ENCODE assay signal across 33 mouse cellular contexts in the genomic region with DNA sequence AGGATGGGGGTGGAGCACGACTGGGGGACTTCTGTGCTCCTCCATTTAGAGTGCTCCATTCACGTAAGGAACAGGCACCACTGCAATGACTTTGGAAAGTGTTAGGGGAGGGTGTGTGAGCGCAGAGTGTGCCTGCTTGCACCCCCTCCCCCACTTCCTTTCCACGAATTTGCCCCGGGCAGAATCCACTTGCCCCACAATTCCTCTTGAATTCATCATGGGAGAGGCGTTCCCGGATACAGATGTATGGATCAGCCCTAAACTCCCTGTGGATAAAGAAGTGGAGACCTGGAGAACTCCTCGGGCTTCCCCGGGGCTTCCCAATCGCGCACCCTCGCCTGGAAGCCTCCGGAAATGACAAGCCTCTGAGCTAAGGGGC. TPM values are rescaled to one million over a fixed set of nuclear protein-coding genes. Genes with fewer than 3 reads are reported as not detected.
DNase-seq lines count a peak whose midpoint lies in the region; ATAC-seq and TF ChIP-seq lines count a peak whose summit lies in the region.
"Had no signal": no experiment of that assay in that cellular context is flagged by ENCODE, and none has a peak within 500 bp of the region (broad histone marks: within the 10 kb centered on the region; RNA-seq: fewer than 3 reads in every experiment).

No protein-coding gene starts in this region.

- H3K36me3 ChIP-seq in heart, embryonic 12.5 days = no peaks in the 10 kb centered on the region
- H3K36me3 ChIP-seq in intestine, embryonic 15.5 days = no peaks in the 10 kb centered on the region
- H3K36me3 ChIP-seq in intestine, postnatal 0 days (ENCODE audit: control insufficient read depth, insufficient read depth) = no peaks in the 10 kb centered on the region
- no peaks in the 10 kb centered on the region for H3K36me3 ChIP-seq in midbrain, embryonic 11.5 days (ENCODE audit: control insufficient read depth, insufficient read depth, low read length)
- H3K36me3 ChIP-seq in midbrain, embryonic 14.5 days (ENCODE audit: control insufficient read depth, insufficient read depth, low read length) = no peaks in the 10 kb centered on the region
- H3K36me3 ChIP-seq in thymus, adult 2 months (ENCODE audit: control insufficient read depth, insufficient read depth, low read length) = no peaks in the 10 kb centered on the region
- H3K36me3 ChIP-seq: embryonic facial prominence, embryonic 12.5 days; G1E; hindbrain, embryonic 10.5 days; liver, embryonic 12.5 days had no signal

- no peak overlapping the region for H3K27ac ChIP-seq in heart, embryonic 12.5 days (ENCODE audit: poor library complexity, severe bottlenecking)
- H3K27ac ChIP-seq in intestine, embryonic 15.5 days = no peak overlapping the region
- no peak overlapping the region for H3K27ac ChIP-seq in intestine, postnatal 0 days (ENCODE audit: low read depth, low read length)
- no peak overlapping the region for H3K27ac ChIP-seq in midbrain, embryonic 11.5 days (ENCODE audit: low read depth, low read length)
- H3K27ac ChIP-seq in midbrain, embryonic 14.5 days (replicated peaks; ENCODE audit: low read depth, low read length) = no peak overlapping the region
- no peak overlapping the region for H3K27ac ChIP-seq in thymus, adult 2 months (ENCODE audit: control insufficient read depth, insufficient read depth, low read length)
- H3K27ac ChIP-seq: embryonic facial prominence, embryonic 12.5 days; forebrain, embryonic 13.5 days; gastrocnemius, adult 2 months; hindbrain, embryonic 10.5 days; liver, embryonic 12.5 days had no signal

- TF ChIP-seq CTCF in intestine, postnatal 0 days (IDR thresholded peaks at IDR 0.05; ENCODE audit: low read depth) = no peak
- TF ChIP-seq CTCF in thymus, adult 2 months (IDR thresholded peaks at IDR 0.05; ENCODE audit: borderline replicate concordance, control insufficient read depth, extremely low read depth, insufficient read depth, low read length, poor library complexity) = no peak

- no peaks in the 10 kb centered on the region for H3K9me3 ChIP-seq in heart, embryonic 12.5 days (replicated peaks)
- H3K9me3 ChIP-seq in intestine, embryonic 15.5 days = no peaks in the 10 kb centered on the region
- H3K9me3 ChIP-seq in intestine, postnatal 0 days (ENCODE audit: control insufficient read depth) = no peaks in the 10 kb centered on the region
- peaks cover 2% of the 10 kb centered on the region; the same call in 1 of the 2 replicates for H3K9me3 ChIP-seq in midbrain, embryonic 11.5 days (ENCODE audit: control insufficient read depth, low read length)
- no peaks in the 10 kb centered on the region for H3K9me3 ChIP-seq in midbrain, embryonic 14.5 days (ENCODE audit: control insufficient read depth, low read length)
- H3K9me3 ChIP-seq: embryonic facial prominence, embryonic 12.5 days; forebrain, embryonic 13.5 days; G1E; liver, embryonic 12.5 days had no signal

- ATAC-seq in heart, embryonic 12.5 days (ENCODE audit: insufficient number of reproducible peaks, low FRiP score) = no peak
- no peak for ATAC-seq in intestine, embryonic 15.5 days
- no peak for ATAC-seq in intestine, postnatal 0 days
- no peak for ATAC-seq in midbrain, embryonic 11.5 days (ENCODE audit: low FRiP score)
- no peak for ATAC-seq in midbrain, embryonic 14.5 days (ENCODE audit: low FRiP score, low TSS enrichment)
- ATAC-seq: activated CD4-positive, CD25-positive, alpha-beta regulatory T cell, adult 4 months; forebrain, embryonic 13.5 days; liver, embryonic 12.5 days; midbrain, embryonic 16.5 days; Patski had no signal

- no peak overlapping the region for H3K9ac ChIP-seq in heart, embryonic 12.5 days
- no peak overlapping the region for H3K9ac ChIP-seq in intestine, embryonic 15.5 days
- no peak overlapping the region for H3K9ac ChIP-seq in intestine, postnatal 0 days (ENCODE audit: low read depth, low read length)
- no peak overlapping the region for H3K9ac ChIP-seq in midbrain, embryonic 11.5 days (ENCODE audit: low read length)
- no peak overlapping the region for H3K9ac ChIP-seq in midbrain, embryonic 14.5 days (replicated peaks; ENCODE audit: low read length)
- H3K9ac ChIP-seq: embryonic facial prominence, embryonic 12.5 days; forebrain, embryonic 13.5 days; liver, embryonic 12.5 days had no signal

- DNase-seq in heart, adult 18-20 months = no peak
- DNase-seq in midbrain, embryonic 11.5 days (ENCODE audit: low spot score, missing footprints) = peak; percentile 89
- DNase-seq in midbrain, embryonic 14.5 days = no peak
- DNase-seq in thymus, adult 2 months = no peak
- no peak for DNase-seq in right cerebral cortex, postnatal 10 days (ENCODE audit: low spot score in 2 of 2)
- DNase-seq: adrenal gland, adult 8-10 months; cerebellum, adult 11-12 months; cerebellum, postnatal 10 days; gastrocnemius, adult 2 months; kidney, adult 18-20 months; kidney, postnatal 10 days; left cerebral cortex, postnatal 4 days; lung, adult 18-20 months; lung, postnatal 14 days; thymus, adult 18-20 months had no signal

- peaks cover 87% of the 10 kb centered on the region for H3K27me3 ChIP-seq in heart, embryonic 12.5 days (replicated peaks)
- H3K27me3 ChIP-seq in intestine, embryonic 15.5 days (replicated peaks) = peaks cover 65% of the 10 kb centered on the region
- H3K27me3 ChIP-seq in intestine, postnatal 0 days (replicated peaks; ENCODE audit: control insufficient read depth, insufficient read depth, low read length) = peaks cover 71% of the 10 kb centered on the region
- H3K27me3 ChIP-seq in midbrain, embryonic 11.5 days (ENCODE audit: control insufficient read depth, insufficient read depth, low read length) = peaks cover 84% of the 10 kb centered on the region
- H3K27me3 ChIP-seq in midbrain, embryonic 14.5 days (ENCODE audit: control insufficient read depth, insufficient read depth, low read length) = peaks cover 86% of the 10 kb centered on the region
- peaks cover 37% of the 10 kb centered on the region for H3K27me3 ChIP-seq in thymus, adult 2 months (ENCODE audit: control insufficient read depth, insufficient read depth, low read length)

- H3K4me3 ChIP-seq in heart, embryonic 12.5 days = no peak overlapping the region
- no peak overlapping the region; the same call in 1 of the 2 replicates for H3K4me3 ChIP-seq in intestine, embryonic 15.5 days (replicated peaks)
- no peak overlapping the region for H3K4me3 ChIP-seq in intestine, postnatal 0 days (ENCODE audit: low read depth, low read length)
- H3K4me3 ChIP-seq in midbrain, embryonic 11.5 days (ENCODE audit: low read depth, low read length) = no peak overlapping the region
- H3K4me3 ChIP-seq in midbrain, embryonic 14.5 days (replicated peaks; ENCODE audit: low read depth, low read length) = no peak overlapping the region
- no peak overlapping the region for H3K4me3 ChIP-seq in thymus, adult 2 months (ENCODE audit: control insufficient read depth, insufficient read depth, low read length)
- H3K4me3 ChIP-seq: embryonic facial prominence, embryonic 12.5 days; forebrain, embryonic 13.5 days; gastrocnemius, adult 2 months; hindbrain, embryonic 10.5 days; liver, embryonic 12.5 days had no signal

- no peak for TF ChIP-seq POLR2A in thymus, adult 2 months (IDR thresholded peaks at IDR 0.05; ENCODE audit: control insufficient read depth, extremely low read depth, insufficient read depth, low read length, poor library complexity)

- H3K4me2 ChIP-seq in heart, embryonic 12.5 days = peak overlapping the region; percentile 19; the same call in 1 of the 2 replicates
- 0 out of 2 replicates have a peak overlapping the region, but pooled peaks have one; percentile 14 for H3K4me2 ChIP-seq in intestine, embryonic 15.5 days (replicated peaks)
- no peak overlapping the region for H3K4me2 ChIP-seq in intestine, postnatal 0 days (replicated peaks; ENCODE audit: low read depth)
- no peak overlapping the region for H3K4me2 ChIP-seq in midbrain, embryonic 11.5 days
- no peak overlapping the region for H3K4me2 ChIP-seq in midbrain, embryonic 14.5 days (ENCODE audit: low read length)
- H3K4me2 ChIP-seq: embryonic facial prominence, embryonic 12.5 days; forebrain, embryonic 13.5 days; liver, embryonic 12.5 days had no signal

- under 1% methylated on average over 13 of the region's 13 CpGs for WGBS in heart, embryonic 12.5 days
- WGBS in intestine, embryonic 15.5 days = 6% methylated on average over 13 of the region's 13 CpGs
- 9% methylated on average over 13 of the region's 13 CpGs for WGBS in intestine, postnatal 0 days
- WGBS in midbrain, embryonic 11.5 days = under 1% methylated on average over 13 of the region's 13 CpGs
- under 1% methylated on average over 13 of the region's 13 CpGs for WGBS in midbrain, embryonic 14.5 days
- 5% methylated on average over 13 of the region's 13 CpGs for WGBS in thymus, adult 2 months

- peaks cover 9% of the 10 kb centered on the region; the same call in 1 of the 2 replicates for H3K4me1 ChIP-seq in heart, embryonic 12.5 days (replicated peaks)
- 0 out of 2 replicates have a peak, but pooled peaks cover 4% of the 10 kb centered on the region for H3K4me1 ChIP-seq in intestine, embryonic 15.5 days (replicated peaks)
- no peaks in the 10 kb centered on the region for H3K4me1 ChIP-seq in intestine, postnatal 0 days (replicated peaks; ENCODE audit: control insufficient read depth, insufficient read depth, low read length)
- H3K4me1 ChIP-seq in midbrain, embryonic 11.5 days (ENCODE audit: control insufficient read depth, insufficient read depth, low read length) = no peaks in the 10 kb centered on the region
- no peaks in the 10 kb centered on the region for H3K4me1 ChIP-seq in midbrain, embryonic 14.5 days (ENCODE audit: control insufficient read depth, insufficient read depth, low read length)
- H3K4me1 ChIP-seq in thymus, adult 2 months (replicated peaks; ENCODE audit: control insufficient read depth, insufficient read depth, low read length) = no peaks in the 10 kb centered on the region
- H3K4me1 ChIP-seq: embryonic facial prominence, embryonic 12.5 days; forebrain, embryonic 13.5 days; hindbrain, embryonic 10.5 days; liver, embryonic 12.5 days had no signal

RNA-seq across cellular contexts. Expression of a gene that starts 7.8 kb away (rescaled TPM):
- not detected in 2 replicates for polyA plus RNA-seq in heart, embryonic 12.5 days (2016; fragmentation: Nextera tagmentation; extraction: Ambion mirVana)
- not detected for total RNA-seq in heart, adult 18-20 months (2021)
- polyA plus RNA-seq in intestine, embryonic 15.5 days (2015; fragmentation: Nextera tagmentation; extraction: Ambion mirVana) = 5.7 and 5.8 TPM in 2 replicates
- polyA plus RNA-seq in intestine, postnatal 0 days (2015; fragmentation: Nextera tagmentation; extraction: Ambion mirVana) = 6.7 and 9.2 TPM in 2 replicates
- not detected in 2 replicates for polyA plus RNA-seq in midbrain, embryonic 11.5 days (2014; fragmentation: Nextera tagmentation; extraction: Ambion mirVana)
- not detected in 2 replicates for polyA plus RNA-seq in midbrain, embryonic 14.5 days (2014; fragmentation: Nextera tagmentation; extraction: Ambion mirVana)
- polyA plus RNA-seq in thymus, adult 2 months (2012; rRNA removed) = 0.06 TPM in 1 of 2 replicates, not detected in the other
- total RNA-seq: adrenal gland, adult 8-10 months; G1E; gastrocnemius, adult 2 months; gastrocnemius, postnatal 4 days; layer of hippocampus, postnatal 10 days; left cerebral cortex, adult 8-10 months; left cerebral cortex, postnatal 4 days; megakaryocyte-erythroid progenitor cell, adult 5-6 weeks; neutrophil, adult 5-6 weeks had no signal
- polyA plus RNA-seq: activated CD4-positive, CD25-positive, alpha-beta regulatory T cell, adult 4 months; cortical plate, adult 2 months; embryonic facial prominence, embryonic 12.5 days; forebrain, embryonic 13.5 days; G1E; hindbrain, embryonic 10.5 days; midbrain, embryonic 16.5 days; Patski had no signal

RNA-seq across cellular contexts. Expression of a gene that starts 29.5 kb away (rescaled TPM):
- polyA plus RNA-seq in heart, embryonic 12.5 days (2016; fragmentation: Nextera tagmentation; extraction: Ambion mirVana) = not detected in 2 replicates
- not detected for total RNA-seq in heart, adult 18-20 months (2021)
- polyA plus RNA-seq in intestine, embryonic 15.5 days (2015; fragmentation: Nextera tagmentation; extraction: Ambion mirVana) = 36.0 and 38.2 TPM in 2 replicates
- 35.0 and 38.9 TPM in 2 replicates for polyA plus RNA-seq in intestine, postnatal 0 days (2015; fragmentation: Nextera tagmentation; extraction: Ambion mirVana)
- not detected in 2 replicates for polyA plus RNA-seq in midbrain, embryonic 11.5 days (2014; fragmentation: Nextera tagmentation; extraction: Ambion mirVana)
- not detected in 2 replicates for polyA plus RNA-seq in midbrain, embryonic 14.5 days (2014; fragmentation: Nextera tagmentation; extraction: Ambion mirVana)
- polyA plus RNA-seq in thymus, adult 2 months (2012; rRNA removed) = 0.32 TPM in 2 replicates
- total RNA-seq: adrenal gland, adult 8-10 months; G1E; gastrocnemius, adult 2 months; gastrocnemius, postnatal 4 days; layer of hippocampus, postnatal 10 days; left cerebral cortex, adult 8-10 months; left cerebral cortex, postnatal 4 days; megakaryocyte-erythroid progenitor cell, adult 5-6 weeks; neutrophil, adult 5-6 weeks had no signal
- polyA plus RNA-seq: activated CD4-positive, CD25-positive, alpha-beta regulatory T cell, adult 4 months; cortical plate, adult 2 months; embryonic facial prominence, embryonic 12.5 days; forebrain, embryonic 13.5 days; G1E; hindbrain, embryonic 10.5 days; liver, embryonic 12.5 days; midbrain, embryonic 16.5 days had no signal

RNA-seq across cellular contexts. Expression of a gene that starts 44.7 kb away (rescaled TPM):
- not detected in 2 replicates for polyA plus RNA-seq in heart, embryonic 12.5 days (2016; fragmentation: Nextera tagmentation; extraction: Ambion mirVana)
- total RNA-seq in heart, adult 18-20 months (2021) = not detected
- 1.6 and 1.7 TPM in 2 replicates for polyA plus RNA-seq in intestine, embryonic 15.5 days (2015; fragmentation: Nextera tagmentation; extraction: Ambion mirVana)
- polyA plus RNA-seq in intestine, postnatal 0 days (2015; fragmentation: Nextera tagmentation; extraction: Ambion mirVana) = 0.95 and 1.1 TPM in 2 replicates
- polyA plus RNA-seq in midbrain, embryonic 11.5 days (2014; fragmentation: Nextera tagmentation; extraction: Ambion mirVana) = not detected in 2 replicates
- polyA plus RNA-seq in midbrain, embryonic 14.5 days (2014; fragmentation: Nextera tagmentation; extraction: Ambion mirVana) = not detected in 2 replicates
- 0.15 and 0.87 TPM in 2 replicates for polyA plus RNA-seq in thymus, adult 2 months (2012; rRNA removed)
- total RNA-seq: G1E; gastrocnemius, adult 2 months; gastrocnemius, postnatal 4 days; layer of hippocampus, postnatal 10 days; left cerebral cortex, adult 8-10 months; left cerebral cortex, postnatal 4 days; megakaryocyte-erythroid progenitor cell, adult 5-6 weeks; neutrophil, adult 5-6 weeks had no signal
- polyA plus RNA-seq: activated CD4-positive, CD25-positive, alpha-beta regulatory T cell, adult 4 months; cortical plate, adult 2 months; embryonic facial prominence, embryonic 12.5 days; forebrain, embryonic 13.5 days; G1E; hindbrain, embryonic 10.5 days; midbrain, embryonic 16.5 days; Patski; stomach, embryonic 16.5 days had no signal

Comparison
In these comparisons a context has a peak if more than half of its experiments do, and no peak if none do; other contexts are left out.
1. H3K4me2 ChIP-seq: peak in heart, embryonic 12.5 days (single experiment) and intestine, embryonic 15.5 days (single experiment); none in intestine, postnatal 0 days (single experiment), midbrain, embryonic 11.5 days (single experiment) and midbrain, embryonic 14.5 days (single experiment).
2. RNA of a gene that starts 29.5 kb away (polyA plus RNA-seq): 36.0 to 38.2 TPM in intestine, embryonic 15.5 days and 35.0 to 38.9 TPM in intestine, postnatal 0 days; 0.32 TPM in thymus, adult 2 months, not detected in heart, embryonic 12.5 days, not detected in midbrain, embryonic 11.5 days and not detected in midbrain, embryonic 14.5 days; every median in the first group is over 10 times any median in the second.